Mouse (Mus musculus): ENCODE measurements at regions not wholly inside any gene's neighbourhood (a gene's known extent, or its start where the extent isn't known, plus 50 kb on each side); places are given as distances from the start of the nearest gene placed in this dataset.

GRCm38 (mm10) chr1:89332676-89333075, 121.9 kb upstream of the Agap1 start:
- Histone ChIP-seq H3K4me1 (ENCODE audit: insufficient read depth) (no peaks in the 10 kb centered on the region), H3K4me2 (ENCODE audit: low read depth) (no peak overlapping the region), H3K4me3 (ENCODE audit: low read depth, low read length) (no peak overlapping the region), H3K27me3 (ENCODE audit: insufficient read depth, low read length) (no peaks in the 10 kb centered on the region), H3K9ac (no peak overlapping the region), H3K36me3 (ENCODE audit: insufficient read depth) (no peaks in the 10 kb centered on the region), H3K27ac (ENCODE audit: low read depth, low read length) (no peak overlapping the region), H3K9me3 (ENCODE audit: low read length) (no peaks in the 10 kb centered on the region)
- ATAC-seq, result 0 out of 2 replicates have a peak, but pooled peaks have one; percentile 34
- WGBS, result 45% methylated on average over 7 of the region's 7 CpGs
- no peak for DNase-seq
- TF ChIP-seq CTCF (IDR thresholded peaks at IDR 0.05; ENCODE audit: low read depth), result no peak

- Histone ChIP-seq H3K36me3 (ENCODE audit: insufficient read depth) (no peaks in the 10 kb centered on the region), H3K4me3 (ENCODE audit: low read depth, low read length) (no peak overlapping the region), H3K4me1 (ENCODE audit: insufficient read depth) (no peaks in the 10 kb centered on the region), H3K9me3 (ENCODE audit: low read length) (no peaks in the 10 kb centered on the region), H3K27me3 (ENCODE audit: insufficient read depth, low read length) (no peaks in the 10 kb centered on the region), H3K9ac (no peak overlapping the region), H3K4me2 (ENCODE audit: low read depth) (no peak overlapping the region), H3K27ac (ENCODE audit: low read depth, low read length) (no peak overlapping the region)
- no peak for DNase-seq
- no peak for ATAC-seq
- TF ChIP-seq CTCF (IDR thresholded peaks at IDR 0.05; ENCODE audit: low read depth), result no peak
- 84% methylated on average over 5 of the region's 5 CpGs for WGBS
These were observed 116.7 kb upstream of the Agap1 start for GRCm38 (mm10) chr1:89337861-89338260.

GRCm38 (mm10) chr1:89342794-89343193, 111.8 kb upstream of the Agap1 start:
- no peak overlapping the region for H3K9ac ChIP-seq

DNA sequence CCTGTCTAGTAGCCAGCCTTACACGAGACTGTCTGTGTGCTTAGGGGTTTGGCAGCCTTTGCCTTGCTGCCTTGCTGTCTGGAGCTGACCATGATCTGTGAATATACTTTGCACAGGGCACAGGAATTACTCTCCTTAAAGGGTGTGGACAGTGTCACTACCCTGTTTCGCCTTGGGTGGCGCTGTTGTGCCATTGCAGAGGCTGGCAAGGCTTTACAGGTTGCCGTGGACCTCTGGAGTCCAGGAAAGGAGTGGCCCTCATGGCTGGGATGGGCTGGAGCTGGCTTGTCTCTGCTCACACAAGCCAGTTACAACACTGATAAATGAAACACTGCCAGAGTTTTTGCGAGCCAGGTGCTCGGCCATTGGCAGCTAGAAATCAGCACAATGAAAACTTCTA, 110.1 kb upstream of the Agap1 start:
- TF ChIP-seq CTCF (IDR thresholded peaks at IDR 0.05; ENCODE audit: low read depth), result peak; percentile 60
- H3K27me3 ChIP-seq (ENCODE audit: insufficient read depth, low read length), result no peaks in the 10 kb centered on the region
- H3K9me3 ChIP-seq (ENCODE audit: low read length), result no peaks in the 10 kb centered on the region
- H3K4me3 ChIP-seq (ENCODE audit: low read depth, low read length), result no peak overlapping the region
- ATAC-seq (no peak), DNase-seq (no peak)
- H3K9ac ChIP-seq, result no peak overlapping the region
- H3K4me2 ChIP-seq (ENCODE audit: low read depth), result no peak overlapping the region
- no peaks in the 10 kb centered on the region for H3K4me1 ChIP-seq (ENCODE audit: insufficient read depth)
- no peaks in the 10 kb centered on the region for H3K36me3 ChIP-seq (ENCODE audit: insufficient read depth)
- WGBS, result 44% methylated on average over 6 of the region's 6 CpGs
- H3K27ac ChIP-seq (ENCODE audit: low read depth, low read length), result no peak overlapping the region

More at GRCm38 (mm10) chr1:89342794-89343193, 111.8 kb upstream of the Agap1 start:
- no peak for ATAC-seq
- no peak overlapping the region for H3K4me2 ChIP-seq (ENCODE audit: low read depth)
- H3K27ac ChIP-seq (ENCODE audit: low read depth, low read length), result no peak overlapping the region
- H3K4me3 ChIP-seq (ENCODE audit: low read depth, low read length), result no peak overlapping the region
- H3K36me3 ChIP-seq (ENCODE audit: insufficient read depth), result no peaks in the 10 kb centered on the region
- peak; percentile 37 for TF ChIP-seq CTCF (IDR thresholded peaks at IDR 0.05; ENCODE audit: low read depth)
- H3K4me1 ChIP-seq (ENCODE audit: insufficient read depth), result no peaks in the 10 kb centered on the region
- DNase-seq, result no peak
- no peaks in the 10 kb centered on the region for H3K9me3 ChIP-seq (ENCODE audit: low read length)
- 56% methylated on average over 4 of the region's 4 CpGs for WGBS
- no peaks in the 10 kb centered on the region for H3K27me3 ChIP-seq (ENCODE audit: insufficient read depth, low read length)

- H3K4me3 ChIP-seq (ENCODE audit: low read depth, low read length), result no peak overlapping the region
- no peak for TF ChIP-seq CTCF (IDR thresholded peaks at IDR 0.05; ENCODE audit: low read depth)
- no peak for DNase-seq
- ATAC-seq, result no peak
- no peaks in the 10 kb centered on the region for H3K4me1 ChIP-seq (ENCODE audit: insufficient read depth)
- no peak overlapping the region for H3K9ac ChIP-seq
- no peaks in the 10 kb centered on the region for H3K36me3 ChIP-seq (ENCODE audit: insufficient read depth)
- no peak overlapping the region for H3K27ac ChIP-seq (ENCODE audit: low read depth, low read length)
- H3K9me3 ChIP-seq (ENCODE audit: low read length), result no peaks in the 10 kb centered on the region
- 58% methylated on average over 3 of the region's 3 CpGs for WGBS
- H3K4me2 ChIP-seq (ENCODE audit: low read depth), result no peak overlapping the region
- no peaks in the 10 kb centered on the region for H3K27me3 ChIP-seq (ENCODE audit: insufficient read depth, low read length)
These were observed 107.3 kb upstream of the Agap1 start for GRCm38 (mm10) chr1:89347341-89347740.

- Histone ChIP-seq H3K9me3 (ENCODE audit: low read length) (no peaks in the 10 kb centered on the region), H3K4me2 (ENCODE audit: low read depth) (no peak overlapping the region), H3K27ac (ENCODE audit: low read depth, low read length) (no peak overlapping the region), H3K27me3 (ENCODE audit: insufficient read depth, low read length) (no peaks in the 10 kb centered on the region), H3K36me3 (ENCODE audit: insufficient read depth) (no peaks in the 10 kb centered on the region), H3K4me1 (ENCODE audit: insufficient read depth) (no peaks in the 10 kb centered on the region), H3K9ac (no peak overlapping the region), H3K4me3 (ENCODE audit: low read depth, low read length) (no peak overlapping the region)
- no peak for TF ChIP-seq CTCF (IDR thresholded peaks at IDR 0.05; ENCODE audit: low read depth)
- DNase-seq (no peak), ATAC-seq (no peak)
- WGBS, result 65% methylated on average over 4 of the region's 4 CpGs
These were observed 101.7 kb upstream of the Agap1 start for GRCm38 (mm10) chr1:89352936-89353335.

DNA sequence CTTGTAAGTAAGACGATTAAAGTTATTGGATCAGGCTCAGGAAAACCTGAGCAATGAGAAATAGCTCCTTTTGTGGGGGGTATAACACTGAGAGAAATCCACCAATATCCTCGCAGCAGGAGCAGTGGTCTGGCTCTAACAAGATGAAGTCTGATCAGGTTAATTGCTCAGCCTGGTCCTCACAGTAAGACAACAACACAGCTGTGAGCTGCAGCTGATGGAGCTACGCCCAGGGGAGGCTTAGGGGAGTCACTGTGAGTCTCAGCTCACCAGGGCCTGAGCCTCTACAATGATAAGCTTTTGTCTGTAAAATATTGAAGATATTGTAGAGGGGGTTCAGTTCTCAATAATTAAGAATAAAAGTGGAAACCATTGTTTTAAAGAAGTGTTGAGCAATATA, 95.3 kb upstream of the Agap1 start:
- Histone ChIP-seq H3K4me1 (ENCODE audit: insufficient read depth) (no peaks in the 10 kb centered on the region), H3K27me3 (ENCODE audit: insufficient read depth, low read length) (no peaks in the 10 kb centered on the region), H3K9me3 (ENCODE audit: low read length) (no peaks in the 10 kb centered on the region), H3K36me3 (ENCODE audit: insufficient read depth) (no peaks in the 10 kb centered on the region), H3K9ac (no peak overlapping the region), H3K4me3 (ENCODE audit: low read depth, low read length) (no peak overlapping the region), H3K4me2 (ENCODE audit: low read depth) (no peak overlapping the region), H3K27ac (ENCODE audit: low read depth, low read length) (no peak overlapping the region)
- TF ChIP-seq CTCF (IDR thresholded peaks at IDR 0.05; ENCODE audit: low read depth), result no peak
- DNase-seq (no peak), ATAC-seq (no peak)
- 54% methylated on average over 3 of the region's 3 CpGs for WGBS
